Mouse (Mus musculus): ENCODE data around the gene Syngap1. TPM values are rescaled to one million over a fixed set of nuclear protein-coding genes. Genes with fewer than 3 reads are reported as not detected.

The Syngap1 gene
- total RNA-seq, 2 experiments from 2014 or later: 348 to 362 TPM

GRCm38 (mm10) chr17:26936453-26936852 is 4.6 kb upstream of the Syngap1 start:
- DNase-seq (ENCODE audit: low spot score in 2 of 2): no peak

GRCm38 (mm10) chr17:26936921-26937695 is 3.9 kb upstream of the Syngap1 start:
- DNase-seq (ENCODE audit: low spot score in 2 of 2): no peak

- DNase-seq (ENCODE audit: low spot score in 2 of 2): no peak
These were observed 3.0 kb upstream of the Syngap1 start for GRCm38 (mm10) chr17:26937883-26938695.

GRCm38 (mm10) chr17:26938731-26939130 is 2.3 kb upstream of the Syngap1 start:
- no peak for DNase-seq (ENCODE audit: low spot score in 2 of 2)

- peak; percentile 99 to 100 for DNase-seq (ENCODE audit: low spot score in 2 of 2)
These were observed 1.7 kb upstream of the Syngap1 start, which contains the start of gene Cuta for GRCm38 (mm10) chr17:26939178-26939972. TSS of gene Cuta (minus strand) at chr17:26939569.

GRCm38 (mm10) chr17:26939973-26940300 is 1.1 kb upstream of the Syngap1 start:
- no peak for DNase-seq (ENCODE audit: low spot score in 2 of 2)

GRCm38 (mm10) chr17:26941841-26942570 is 953 bp downstream of the Syngap1 start:
- peak in 1 of 2 experiments; percentile 5 for DNase-seq (ENCODE audit: low spot score in 2 of 2)

GRCm38 (mm10) chr17:26945824-26946495 is 4.9 kb downstream of the Syngap1 start:
- peak in 1 of 2 experiments; percentile 47 for DNase-seq (ENCODE audit: low spot score in 2 of 2)

GRCm38 (mm10) chr17:26946567-26946966 is 5.5 kb downstream of the Syngap1 start:
- DNase-seq (ENCODE audit: low spot score in 2 of 2): peak; percentile 74 to 79

GRCm38 (mm10) chr17:26947231-26948100 is 6.4 kb downstream of the Syngap1 start:
- DNase-seq (ENCODE audit: low spot score in 2 of 2): peak in 1 of 2 experiments; percentile 44

GRCm38 (mm10) chr17:26948316-26949050 is 7.4 kb downstream of the Syngap1 start:
- peak; percentile 57 to 72 for DNase-seq (ENCODE audit: low spot score in 2 of 2)

GRCm38 (mm10) chr17:26949051-26949577 is 8.1 kb downstream of the Syngap1 start:
- DNase-seq (ENCODE audit: low spot score in 2 of 2): peak in 1 of 2 experiments; percentile 36

GRCm38 (mm10) chr17:26949866-26950265 is 8.8 kb downstream of the Syngap1 start:
- no peak for DNase-seq (ENCODE audit: low spot score in 2 of 2)

- no peak for DNase-seq (ENCODE audit: low spot score in 2 of 2)
These were observed 9.7 kb downstream of the Syngap1 start for GRCm38 (mm10) chr17:26950560-26951288.

GRCm38 (mm10) chr17:26951406-26951805 is 10.4 kb downstream of the Syngap1 start:
- DNase-seq (ENCODE audit: low spot score in 2 of 2): peak; percentile 81

- no peak for DNase-seq (ENCODE audit: low spot score in 2 of 2)
These were observed 11.2 kb downstream of the Syngap1 start for GRCm38 (mm10) chr17:26951952-26952877.

All from left cerebral cortex, adult 18-20 months (tissue).